Mouse (Mus musculus) lung, postnatal 10 days (tissue): ENCODE measurements around the gene Sept1.
"Not testable (repeated sequence)": the region's sequence is repeated elsewhere in the genome, so short reads cannot be mapped to it uniquely, and the experiment has no call there.

Experiments used
- DNase-seq: peaks from one replicate; pipeline ENCODE4 v3.0.0; 2021

Gene Sept1

GRCm38 (mm10) chr7:127253821-127254769 lies 21.2 kb upstream of the Sept1 start:
- DNase-seq, result peak; percentile 96

GRCm38 (mm10) chr7:127253341-127253740 lies 20.4 kb upstream of the Sept1 start:
- DNase-seq, result no peak

GRCm38 (mm10) chr7:127252414-127252813 lies 19.5 kb upstream of the Sept1 start:
- DNase-seq, result peak; percentile 36

- not testable (repeated sequence) for DNase-seq
These were observed 17.6 kb upstream of the Sept1 start for GRCm38 (mm10) chr7:127250511-127250910.

GRCm38 (mm10) chr7:127244658-127245510 lies 12.0 kb upstream of the Sept1 start:
- DNase-seq, result peak; percentile 62

- peak; percentile 98 for DNase-seq
These were observed 11.1 kb upstream of the Sept1 start, which contains the start of gene Zfp771 for GRCm38 (mm10) chr7:127243870-127244657. Gene Zfp771 (plus strand): TSS chr7:127244274.

- no peak for DNase-seq
These were observed 10.5 kb upstream of the Sept1 start for GRCm38 (mm10) chr7:127243361-127243867.

GRCm38 (mm10) chr7:127234777-127235176 lies 1.8 kb upstream of the Sept1 start:
- no peak for DNase-seq

GRCm38 (mm10) chr7:127233765-127234164 lies 835 bp upstream of the Sept1 start:
- DNase-seq, result no peak

GRCm38 (mm10) chr7:127233368-127233749 lies 429 bp upstream of the Sept1 start:
- peak; percentile 36 for DNase-seq

- no peak for DNase-seq
These were observed 906 bp downstream of the Sept1 start for GRCm38 (mm10) chr7:127231826-127232621.

GRCm38 (mm10) chr7:127231376-127231775 lies 1.6 kb downstream of the Sept1 start:
- DNase-seq, result no peak

- DNase-seq, result peak; percentile 90
These were observed 4.2 kb downstream of the Sept1 start for GRCm38 (mm10) chr7:127228615-127229303.

- no peak for DNase-seq
These were observed 7.6 kb downstream of the Sept1 start for GRCm38 (mm10) chr7:127225147-127225995.

GRCm38 (mm10) chr7:127224616-127225015 lies 8.3 kb downstream of the Sept1 start:
- DNase-seq, result no peak

GRCm38 (mm10) chr7:127223515-127224478 lies 9.1 kb downstream of the Sept1 start:
- DNase-seq, result no peak

- no peak for DNase-seq
These were observed 9.8 kb downstream of the Sept1 start for GRCm38 (mm10) chr7:127223106-127223505.

- no peak for DNase-seq
These were observed 12.5 kb downstream of the Sept1 start for GRCm38 (mm10) chr7:127220440-127220839.

- no peak for DNase-seq
These were observed 14.3 kb downstream of the Sept1 start for GRCm38 (mm10) chr7:127218670-127219069.
